Mouse (Mus musculus) forebrain, embryonic 16.5 days (tissue): ENCODE results near the gene Gm49358. TPM values are rescaled to one million over a fixed set of nuclear protein-coding genes. Genes with fewer than 3 reads are reported as not detected.

Experiments used
- ATAC-seq: fragments of 200-750 bp; cut with Nextera tagmentation; 2 replicates; pipeline ENCODE4 v1.8.0; 2017; ENCODE audit warnings: mild to moderate bottlenecking, moderate library complexity
- H3K27ac ChIP-seq: fragments of 300-500 bp; sonication (generic); 2 replicates; pipeline ENCODE4 v1.5.1; 2014; ENCODE audit warnings: low read length, control low read depth
- H3K27me3 ChIP-seq: fragments of 300-500 bp; sonication (generic); replicated peaks from 2 replicates; pipeline ENCODE4 v1.6.1; 2014; ENCODE audit warnings: low read length; ENCODE audit not compliant: control insufficient read depth, insufficient read depth
- H3K36me3 ChIP-seq: fragments of 300-500 bp; sonication (generic); 2 replicates; pipeline ENCODE4 v1.6.1; 2014; ENCODE audit not compliant: control insufficient read depth, insufficient read depth
- H3K4me1 ChIP-seq: fragments of 300-500 bp; sonication (generic); replicated peaks from 2 replicates; pipeline ENCODE4 v1.6.1; 2014; ENCODE audit warnings: low read length; ENCODE audit not compliant: control insufficient read depth, insufficient read depth
- H3K4me2 ChIP-seq: fragments of 300-500 bp; sonication (generic); 2 replicates; pipeline ENCODE4 v1.6.1; 2014; ENCODE audit warnings: mild to moderate bottlenecking, low read length, control low read depth
- H3K4me3 ChIP-seq: fragments of 300-500 bp; sonication (generic); replicated peaks from 2 replicates; pipeline ENCODE4 v1.5.1; 2014; ENCODE audit warnings: mild to moderate bottlenecking, low read length, control low read depth
- H3K9ac ChIP-seq: fragments of 300-500 bp; sonication (generic); replicated peaks from 2 replicates; pipeline ENCODE4 v1.6.1; 2014; ENCODE audit warnings: low read depth, low read length, control low read depth
- H3K9me3 ChIP-seq: fragments of 300-500 bp; sonication (generic); 2 replicates; pipeline ENCODE4 v1.6.1; 2016; ENCODE audit warnings: low read length; ENCODE audit not compliant: control insufficient read depth
- WGBS: fragments of 180-500 bp; shearing (Covaris S2); extraction: QIAGEN DNeasy Blood & Tissue Kit; methylation state at CpG from one replicate; pipeline ENCODE4 v1.1.7; 2014; 5-methylcytosine and 5-hydroxymethylcytosine counted together
- polyA plus RNA-seq: library from polyadenylated mRNA; unstranded; fragments of >200 nt; fragmentation: Nextera tagmentation; extraction: Ambion mirVana; gene quantifications from 2 replicates; pipeline ENCODE4 v1.2.1, GENCODE M21; 2015

The Gm49358 gene
- polyA plus RNA-seq, 1 experiment from 2014 or later = not detected

DNA sequence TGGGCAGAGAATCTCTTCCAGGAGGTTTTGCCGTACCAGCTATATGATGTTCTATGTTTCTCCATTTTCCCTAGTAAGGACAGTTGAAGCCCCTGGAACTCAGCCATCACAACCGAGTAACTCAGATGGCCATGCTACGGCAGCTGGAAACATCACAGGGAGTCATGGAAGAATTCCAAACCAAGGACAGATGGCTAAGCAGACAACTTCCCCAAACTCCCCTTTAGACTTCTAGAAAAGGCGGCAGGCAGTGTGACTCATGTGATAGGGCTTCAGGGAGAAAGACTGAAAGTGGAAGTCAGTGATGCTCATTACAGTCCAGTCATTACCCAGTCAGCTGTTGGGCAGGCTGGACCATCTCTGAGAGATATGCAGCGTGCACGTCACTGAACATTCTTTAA lies 8.5 kb downstream of the Gm49358 start:
- H3K4me3 ChIP-seq = no peak overlapping the region
- H3K36me3 ChIP-seq = no peaks in the 10 kb centered on the region
- H3K9ac ChIP-seq = no peak overlapping the region
- no peaks in the 10 kb centered on the region for H3K27me3 ChIP-seq
- H3K4me2 ChIP-seq = no peak overlapping the region
- H3K9me3 ChIP-seq = no peaks in the 10 kb centered on the region
- no peak overlapping the region for H3K27ac ChIP-seq
- H3K4me1 ChIP-seq = peaks cover 10% of the 10 kb centered on the region; the same call in 1 of the 2 replicates
- no peak for ATAC-seq
- WGBS = 67% methylated on average over 6 of the region's 6 CpGs

DNA sequence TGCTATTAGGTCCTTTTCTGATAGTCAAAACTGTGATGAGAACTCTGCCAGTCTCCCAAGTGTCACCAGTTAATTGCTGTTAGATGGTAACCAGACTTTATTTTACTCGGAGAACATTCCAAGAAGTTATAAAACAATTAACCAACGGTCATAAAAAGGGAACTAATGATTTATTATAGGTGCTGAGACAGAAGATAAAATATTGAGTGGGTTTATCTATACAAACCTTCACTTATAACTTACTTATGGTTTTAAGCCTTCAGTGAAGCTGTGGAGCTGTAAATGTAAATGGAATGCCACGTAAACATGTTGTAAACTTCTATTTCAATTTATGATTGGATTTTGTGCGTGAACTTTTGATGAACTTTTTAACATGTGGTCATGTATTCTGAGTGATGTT lies 9.6 kb downstream of the Gm49358 start:
- no peak overlapping the region for H3K4me2 ChIP-seq
- H3K4me3 ChIP-seq = no peak overlapping the region
- peaks cover 17% of the 10 kb centered on the region for H3K4me1 ChIP-seq
- H3K9me3 ChIP-seq = no peaks in the 10 kb centered on the region
- no peaks in the 10 kb centered on the region for H3K27me3 ChIP-seq
- no peaks in the 10 kb centered on the region for H3K36me3 ChIP-seq
- ATAC-seq = no peak
- H3K9ac ChIP-seq = no peak overlapping the region
- no peak overlapping the region for H3K27ac ChIP-seq
- 79% methylated on average over 4 of the region's 4 CpGs for WGBS

DNA sequence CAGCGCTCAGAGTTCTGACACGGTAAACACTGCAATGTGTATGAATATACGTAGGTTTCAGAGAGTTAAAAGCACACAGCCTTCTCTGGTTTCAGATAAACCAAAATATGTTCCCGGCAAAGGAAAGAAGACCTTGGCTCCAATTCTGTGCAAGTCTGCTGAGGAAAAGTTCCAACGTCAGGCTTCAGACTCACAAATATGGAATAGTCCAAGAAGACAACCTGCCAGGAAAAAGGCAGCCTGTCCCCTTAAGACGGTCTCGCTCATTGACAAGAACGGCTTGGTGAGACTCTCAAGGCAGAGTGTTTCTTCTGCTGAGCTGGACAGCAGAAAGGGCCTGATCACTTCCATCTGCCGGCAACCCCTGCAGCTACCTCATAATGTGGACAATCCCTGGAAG lies 12.5 kb downstream of the Gm49358 start:
- WGBS = 71% methylated on average over 9 of the region's 9 CpGs
- Histone ChIP-seq H3K4me3 (no peak overlapping the region), H3K36me3 (no peaks in the 10 kb centered on the region), H3K9ac (no peak overlapping the region), H3K27me3 (no peaks in the 10 kb centered on the region), H3K9me3 (no peaks in the 10 kb centered on the region), H3K27ac (no peak overlapping the region), H3K4me2 (no peak overlapping the region), H3K4me1 (peaks cover 20% of the 10 kb centered on the region)
- no peak for ATAC-seq

DNA sequence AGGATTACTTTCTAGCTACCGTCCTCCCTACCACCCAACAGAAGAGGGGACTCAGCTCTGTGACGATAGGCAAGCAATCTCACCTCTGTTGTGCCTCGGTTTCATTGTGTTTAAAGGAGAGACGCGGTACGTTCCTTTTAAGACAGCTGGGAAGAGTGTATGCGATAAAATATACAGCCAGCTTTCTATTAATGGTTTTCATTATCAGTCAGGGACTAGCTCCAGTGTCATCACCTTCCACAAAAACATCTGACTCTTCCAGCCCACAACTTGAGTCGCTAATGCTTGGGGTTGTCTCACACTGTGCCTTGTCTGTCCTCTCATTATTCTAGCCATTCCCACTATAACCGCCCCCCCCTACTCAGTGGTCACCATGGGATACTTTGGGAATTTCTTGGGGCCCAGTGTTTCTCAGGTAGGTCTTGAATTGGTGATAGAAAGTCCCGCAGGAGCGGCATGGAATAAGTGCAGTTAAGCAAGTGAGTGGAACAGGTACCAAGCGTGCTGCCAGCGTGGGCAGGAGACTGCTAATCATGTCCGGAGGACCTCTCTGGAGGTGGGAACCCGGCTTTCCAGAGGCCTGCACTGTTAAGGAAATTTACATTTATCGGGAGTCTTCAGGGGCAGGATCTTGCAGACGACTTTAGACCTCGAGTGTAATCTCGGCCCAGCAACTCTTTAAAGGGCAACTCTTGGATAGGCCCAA lies 14.0 kb downstream of the Gm49358 start:
- Histone ChIP-seq H3K4me3 (peak overlapping the region; percentile 68), H3K4me2 (peak overlapping the region; percentile 86), H3K9ac (peak overlapping the region; percentile 70), H3K27me3 (no peaks in the 10 kb centered on the region), H3K27ac (no peak overlapping the region), H3K36me3 (no peaks in the 10 kb centered on the region), H3K4me1 (peaks cover 29% of the 10 kb centered on the region), H3K9me3 (no peaks in the 10 kb centered on the region)
- WGBS = 43% methylated on average over 19 of the region's 19 CpGs
- ATAC-seq = no peak

DNA sequence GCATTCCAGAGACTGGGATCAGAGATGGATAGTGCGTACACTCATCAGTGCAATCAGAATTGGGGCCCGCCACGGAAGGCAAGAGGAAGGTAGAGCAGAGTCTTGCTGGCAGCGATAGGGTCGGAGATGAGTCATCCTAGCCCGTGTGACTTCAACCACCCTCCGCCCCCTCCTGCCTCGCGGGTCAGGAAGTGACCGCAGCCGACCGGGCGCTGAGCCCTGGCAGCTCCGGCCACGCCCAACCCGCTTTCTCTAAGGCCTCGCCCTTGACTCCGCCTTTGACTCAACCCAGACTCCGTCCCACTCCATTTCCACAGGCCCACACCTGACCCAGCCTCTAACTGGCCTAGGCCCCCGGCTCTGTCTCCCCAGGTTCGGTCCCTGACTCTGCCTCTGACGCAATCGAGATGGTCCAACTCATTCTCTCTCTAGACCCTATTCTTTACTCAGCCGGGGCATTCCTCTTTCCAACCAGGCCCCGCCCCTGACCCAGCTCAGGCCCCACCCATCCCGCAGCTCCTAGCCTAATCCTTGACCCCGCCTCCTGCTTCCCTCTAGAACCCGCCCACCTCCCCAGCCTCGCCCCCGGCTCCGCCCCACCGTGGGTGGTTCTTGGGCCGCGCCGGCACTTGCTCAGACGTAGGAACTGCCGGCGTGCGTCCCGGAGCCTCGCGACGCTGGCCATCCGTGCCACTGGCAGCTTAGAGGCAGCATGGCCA lies 14.8 kb downstream of the Gm49358 start, which contains the start of gene Nt5dc3:
TSS of gene Nt5dc3 (plus strand) at position 608 of the 719 bp plus-strand sequence.
- ATAC-seq = peak; percentile 96
- under 1% methylated on average over 44 of the region's 44 CpGs for WGBS
- H3K4me1 ChIP-seq = peaks cover 29% of the 10 kb centered on the region
- no peaks in the 10 kb centered on the region for H3K9me3 ChIP-seq
- peak within 1 kb of the TSS; percentile 68 for H3K4me3 ChIP-seq
- H3K27ac ChIP-seq = peak within 1 kb of the TSS; percentile 17
- no peaks in the 10 kb centered on the region for H3K27me3 ChIP-seq
- no peaks in the 10 kb centered on the region for H3K36me3 ChIP-seq
- peak within 1 kb of the TSS; percentile 70 for H3K9ac ChIP-seq
- peak within 1 kb of the TSS; percentile 86 for H3K4me2 ChIP-seq

DNA sequence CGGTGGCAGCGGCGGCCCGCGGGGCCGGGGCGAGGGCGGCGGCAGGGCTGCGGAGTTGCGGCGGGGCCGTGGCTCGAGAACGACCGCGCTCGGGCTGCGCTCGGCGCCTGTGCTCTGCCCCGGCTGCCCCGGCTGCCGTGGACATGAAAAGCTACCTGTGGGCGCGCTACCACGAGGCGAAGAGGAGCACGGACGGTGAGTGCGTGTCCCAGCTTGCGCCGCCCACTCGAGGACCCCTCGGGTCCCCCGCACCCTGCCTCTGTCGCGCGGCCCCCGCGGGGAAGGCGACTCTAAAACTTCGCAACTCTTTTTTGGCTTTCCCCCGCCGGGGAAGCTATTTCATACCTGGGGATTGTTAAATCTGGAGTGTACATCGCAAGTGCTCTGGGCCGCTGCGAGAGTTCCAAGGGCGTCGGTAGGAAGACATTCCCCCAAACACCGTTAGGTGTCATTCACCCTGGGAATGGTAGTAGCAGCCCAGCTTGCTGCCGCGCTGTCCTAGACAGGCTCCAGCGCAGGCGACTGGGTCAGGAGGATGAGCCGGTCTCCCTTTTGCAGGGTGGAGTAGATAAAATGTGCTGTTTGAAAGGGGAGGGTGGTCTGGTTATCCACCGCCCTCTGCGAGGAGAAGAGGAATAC lies 15.5 kb downstream of the Gm49358 start:
- no peaks in the 10 kb centered on the region for H3K9me3 ChIP-seq
- peak overlapping the region; percentile 17 for H3K27ac ChIP-seq
- H3K36me3 ChIP-seq = no peaks in the 10 kb centered on the region
- H3K27me3 ChIP-seq = no peaks in the 10 kb centered on the region
- H3K9ac ChIP-seq = peak overlapping the region; percentile 70
- ATAC-seq = peak; percentile 51
- H3K4me1 ChIP-seq = peaks cover 29% of the 10 kb centered on the region
- peak overlapping the region; percentile 68 for H3K4me3 ChIP-seq
- peak overlapping the region; percentile 86 for H3K4me2 ChIP-seq
- WGBS = under 1% methylated on average over 57 of the region's 58 CpGs

DNA sequence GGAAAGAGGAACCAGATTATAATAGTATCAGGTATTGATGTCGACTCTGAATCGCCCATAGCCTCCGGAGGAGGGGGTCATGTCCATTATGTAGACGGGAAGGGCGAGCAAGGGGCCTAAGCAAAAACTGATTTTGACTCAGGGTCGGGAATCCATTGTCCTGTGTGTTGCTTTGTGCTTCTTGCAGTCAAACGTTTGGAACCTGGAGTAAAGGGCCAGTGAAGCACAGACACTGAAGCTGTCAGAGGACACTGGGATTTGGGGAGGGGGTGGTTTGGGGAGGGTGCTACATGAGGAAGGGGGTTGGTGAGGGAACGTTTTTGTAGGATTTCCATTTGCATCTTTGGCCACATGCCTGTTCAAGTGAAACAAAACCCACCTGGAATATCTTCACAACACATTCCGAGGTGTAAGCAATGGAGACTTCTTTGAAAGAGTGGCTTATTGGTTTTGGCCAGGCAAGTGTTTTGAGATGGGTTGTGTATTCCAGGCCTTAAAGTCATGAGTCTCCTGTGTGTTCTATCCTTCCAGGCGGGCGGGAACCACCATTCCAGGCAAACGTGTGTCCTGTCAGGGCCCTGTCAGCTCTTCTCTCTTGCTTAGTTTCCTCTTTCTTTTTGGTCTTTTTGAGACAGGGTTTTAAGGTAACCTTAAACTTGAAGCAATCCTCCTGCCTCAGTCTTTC lies 16.2 kb downstream of the Gm49358 start:
- 15% methylated on average over 12 of the region's 12 CpGs for WGBS

DNA sequence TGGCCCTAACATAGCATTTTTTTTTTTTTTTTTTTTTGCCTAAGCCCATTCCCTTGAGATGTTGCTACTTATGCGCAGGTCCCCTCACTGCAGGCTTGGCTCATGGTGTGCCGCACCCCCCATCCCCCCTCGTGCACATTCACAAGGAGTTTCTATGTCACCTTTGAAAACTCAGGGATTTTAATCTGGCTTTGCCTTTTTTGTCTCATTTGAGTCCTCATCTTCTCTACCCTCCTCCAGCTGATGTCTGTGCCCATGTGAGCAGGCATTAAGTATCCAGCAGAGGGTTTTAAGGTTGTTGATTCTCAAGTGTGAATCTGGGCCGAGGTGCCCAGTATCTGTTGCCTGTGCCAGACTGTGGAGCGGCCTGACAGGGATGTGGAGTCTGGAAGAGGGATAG lies 17.9 kb downstream of the Gm49358 start:
- H3K27ac ChIP-seq = no peak overlapping the region
- no peak overlapping the region for H3K9ac ChIP-seq
- WGBS = 27% methylated on average over 5 of the region's 5 CpGs
- ATAC-seq = no peak
- H3K4me1 ChIP-seq = peaks cover 28% of the 10 kb centered on the region
- H3K9me3 ChIP-seq = no peaks in the 10 kb centered on the region
- no peaks in the 10 kb centered on the region for H3K27me3 ChIP-seq
- no peak overlapping the region for H3K4me2 ChIP-seq
- H3K36me3 ChIP-seq = no peaks in the 10 kb centered on the region
- H3K4me3 ChIP-seq = no peak overlapping the region

More for the DNA sequence above, 16.2 kb downstream of the Gm49358 start:
- peak overlapping the region; percentile 70 for H3K9ac ChIP-seq
- H3K36me3 ChIP-seq = no peaks in the 10 kb centered on the region
- peak overlapping the region; percentile 86 for H3K4me2 ChIP-seq
- peaks cover 29% of the 10 kb centered on the region for H3K4me1 ChIP-seq
- H3K9me3 ChIP-seq = no peaks in the 10 kb centered on the region
- H3K27ac ChIP-seq = no peak overlapping the region; the same call in 1 of the 2 replicates
- peak overlapping the region; percentile 68 for H3K4me3 ChIP-seq
- H3K27me3 ChIP-seq = no peaks in the 10 kb centered on the region
- ATAC-seq = no peak

DNA sequence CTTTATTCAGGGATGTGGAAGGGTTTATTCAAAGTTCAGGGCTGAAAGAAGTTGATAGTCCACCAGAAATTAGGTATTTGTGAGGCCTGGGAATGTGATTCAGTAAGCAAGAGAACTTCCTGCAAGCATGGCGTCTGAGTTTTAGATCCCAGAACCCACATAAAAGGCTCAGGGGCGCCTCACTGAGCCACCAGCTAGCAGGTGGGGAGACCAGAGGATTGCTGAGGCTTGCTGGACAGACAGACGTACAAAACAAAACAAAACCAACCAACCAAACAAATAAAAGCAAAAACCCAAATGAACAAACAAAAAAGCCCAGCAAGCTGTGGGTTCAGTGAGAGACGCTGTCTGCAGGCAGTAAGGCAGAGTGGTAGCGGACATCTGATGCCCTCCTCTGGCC lies 18.9 kb downstream of the Gm49358 start:
- H3K9ac ChIP-seq = no peak overlapping the region

More for the DNA sequence above, 18.9 kb downstream of the Gm49358 start:
- no peak for ATAC-seq
- Histone ChIP-seq H3K36me3 (no peaks in the 10 kb centered on the region), H3K4me2 (no peak overlapping the region), H3K27ac (no peak overlapping the region), H3K4me3 (no peak overlapping the region), H3K9me3 (no peaks in the 10 kb centered on the region), H3K27me3 (no peaks in the 10 kb centered on the region), H3K4me1 (peaks cover 26% of the 10 kb centered on the region)
- WGBS = 38% methylated on average over 5 of the region's 5 CpGs
